Mouse (Mus musculus) MEL (cell line): ENCODE results near the gene Telo2. TPM values are rescaled to one million over a fixed set of nuclear protein-coding genes. Genes with fewer than 3 reads are reported as not detected.
A peak's percentile ranks its signal among the peaks of the same experiment; 100 is the strongest.

Experiments
- DNase-seq: peaks from one replicate; pipeline ENCODE4 v3.0.0; 2011; ENCODE audit warnings: low read depth, low spot score
- H3K27ac ChIP-seq: 2 replicates; pipeline ENCODE4 v1.5.1; 2012; ENCODE audit warnings: low read depth, mild to moderate bottlenecking, control low read depth, low read length, moderate library complexity; ENCODE audit not compliant: control insufficient read depth
- H3K27me3 ChIP-seq, 2 experiments: fragments of 150-350 bp in 1 of 2; sonication (generic) in 1 of 2; 2 replicates each; pipeline ENCODE4 v1.6.1; 2012; ENCODE audit warnings: low read length in 2 of 2, mild to moderate bottlenecking in 2 of 2, improper control_type of control experiment in 1 of 2, moderate library complexity in 1 of 2; ENCODE audit not compliant: insufficient read depth in 2 of 2, control insufficient read depth in 1 of 2
- H3K36me3 ChIP-seq, 2 experiments: 2 replicates each; pipeline ENCODE4 v1.6.1; 2012 to 2014; ENCODE audit warnings: low read length in 2 of 2, improper control_type of control experiment in 1 of 2, inconsistent platforms in 1 of 2, mild to moderate bottlenecking in 1 of 2; ENCODE audit not compliant: insufficient read depth in 2 of 2, control insufficient read depth in 1 of 2
- H3K4me1 ChIP-seq, 2 experiments: fragments of 150-350 bp in 1 of 2; sonication (generic) in 1 of 2; 2 replicates each; pipeline ENCODE4 v1.6.1; 2012; ENCODE audit warnings: low read length in 2 of 2, improper control_type of control experiment in 1 of 2, mild to moderate bottlenecking in 1 of 2; ENCODE audit not compliant: insufficient read depth in 2 of 2, control insufficient read depth in 1 of 2
- H3K4me3 ChIP-seq, 2 experiments: fragments of 150-350 bp in 1 of 2; sonication (generic) in 1 of 2; 2 replicates each; pipeline ENCODE4 v1.5.1; 2012; ENCODE audit warnings: low read depth in 2 of 2, low read length in 2 of 2, mild to moderate bottlenecking in 2 of 2, moderate library complexity in 2 of 2, control low read depth in 1 of 2, improper control_type of control experiment in 1 of 2; ENCODE audit not compliant: control insufficient read depth in 1 of 2, insufficient read depth in 1 of 2
- H3K79me2 ChIP-seq: 2 replicates; pipeline ENCODE4 v1.6.1; 2012; ENCODE audit warnings: mild to moderate bottlenecking, low read length, moderate library complexity; ENCODE audit not compliant: control insufficient read depth, poor library complexity, insufficient read depth
- H3K9ac ChIP-seq: 2 replicates; pipeline ENCODE4 v1.6.1; 2012; ENCODE audit warnings: low read depth, mild to moderate bottlenecking, control low read depth, low read length, moderate library complexity; ENCODE audit not compliant: control insufficient read depth, poor library complexity, severe bottlenecking
- H3K9me3 ChIP-seq: fragments of 150-350 bp; sonication (generic); replicated peaks from 2 replicates; pipeline ENCODE4 v1.6.1; 2012; ENCODE audit warnings: mild to moderate bottlenecking, low read length, improper control_type of control experiment, moderate library complexity; ENCODE audit not compliant: insufficient read depth
- BHLHE40 ChIP-seq: IDR thresholded peaks from 2 replicates; pipeline ENCODE4 v1.6.1; 2012; ENCODE audit warnings: low read depth, mild to moderate bottlenecking, inconsistent platforms, low read length, improper control_type of control experiment, borderline replicate concordance
- CHD1 ChIP-seq: IDR thresholded peaks from 2 replicates; pipeline ENCODE4 v1.6.1; 2012; ENCODE audit warnings: low read depth, mild to moderate bottlenecking, inconsistent platforms, low read length, improper control_type of control experiment
- CHD2 ChIP-seq: IDR thresholded peaks from 2 replicates; pipeline ENCODE4 v1.6.1; 2011; ENCODE audit warnings: low read length, improper control_type of control experiment
- CTCF ChIP-seq, 3 experiments: IDR thresholded peaks in 2 of 3; conservative IDR thresholded peaks in 1 of 3; 2 replicates each; pipeline ENCODE4 v1.5.1; 2011 to 2012; ENCODE audit warnings: low read length in 3 of 3, low read depth in 2 of 3, mild to moderate bottlenecking in 2 of 3, improper control_type of control experiment in 1 of 3, inconsistent platforms in 1 of 3, mixed read lengths in 1 of 3, moderate library complexity in 1 of 3; ENCODE audit not compliant: control insufficient read depth in 1 of 3, insufficient read depth in 1 of 3, poor library complexity in 1 of 3, severe bottlenecking in 1 of 3
- EP300 ChIP-seq, 2 experiments: IDR thresholded peaks; 2 replicates each; pipeline ENCODE4 v1.6.1; 2011; ENCODE audit warnings: improper control_type of control experiment in 2 of 2, low read length in 2 of 2, low read depth in 1 of 2, mild to moderate bottlenecking in 1 of 2
- ETS1 ChIP-seq: IDR thresholded peaks from 2 replicates; pipeline ENCODE4 v1.6.1; 2012; ENCODE audit warnings: low read depth, mild to moderate bottlenecking, inconsistent platforms, low read length, improper control_type of control experiment, moderate library complexity
- GABPA ChIP-seq: IDR thresholded peaks from 2 replicates; pipeline ENCODE4 v1.6.1; 2012; ENCODE audit warnings: low read depth, mild to moderate bottlenecking, inconsistent platforms, low read length, improper control_type of control experiment, moderate library complexity
- GATA1 ChIP-seq: IDR thresholded peaks from 2 replicates; pipeline ENCODE4 v1.6.1; 2011; ENCODE audit warnings: low read depth, low read length, improper control_type of control experiment
- JUND ChIP-seq: IDR thresholded peaks from 2 replicates; pipeline ENCODE4 v1.6.1; 2011; ENCODE audit warnings: low read depth, mild to moderate bottlenecking, improper control_type of control experiment, low read length
- MAFK ChIP-seq: IDR thresholded peaks from 2 replicates; pipeline ENCODE4 v1.6.1; 2011; ENCODE audit warnings: low read depth, mild to moderate bottlenecking, low read length, improper control_type of control experiment, borderline replicate concordance
- MAZ ChIP-seq: IDR thresholded peaks from 2 replicates; pipeline ENCODE4 v1.6.1; 2012; ENCODE audit warnings: low read depth, mild to moderate bottlenecking, inconsistent platforms, low read length, improper control_type of control experiment
- MEF2A ChIP-seq: IDR thresholded peaks from 2 replicates; pipeline ENCODE4 v1.6.1; 2014; ENCODE audit warnings: low read depth, mild to moderate bottlenecking, inconsistent platforms, low read length, improper control_type of control experiment; ENCODE audit not compliant: poor library complexity, insufficient replicate concordance, severe bottlenecking; ENCODE audit errors: extremely low read depth
- MYC ChIP-seq: IDR thresholded peaks from 2 replicates; pipeline ENCODE4 v1.6.1; 2011; ENCODE audit warnings: low read depth, mild to moderate bottlenecking, low read length, improper control_type of control experiment, moderate library complexity
- POLR2A ChIP-seq, 2 experiments: IDR thresholded peaks; 2 replicates each; pipeline ENCODE4 v1.6.1; 2011 to 2012; ENCODE audit warnings: low read length in 2 of 2, mild to moderate bottlenecking in 2 of 2, control low read depth in 1 of 2, improper control_type of control experiment in 1 of 2, low read depth in 1 of 2, moderate library complexity in 1 of 2; ENCODE audit not compliant: control insufficient read depth in 1 of 2, insufficient read depth in 1 of 2, poor library complexity in 1 of 2
- RAD21 ChIP-seq: IDR thresholded peaks from 2 replicates; pipeline ENCODE4 v1.6.1; 2011; ENCODE audit warnings: mild to moderate bottlenecking, low read depth, low read length, improper control_type of control experiment
- RCOR1 ChIP-seq: IDR thresholded peaks from 2 replicates; pipeline ENCODE4 v1.6.1; 2012; ENCODE audit warnings: low read depth, mild to moderate bottlenecking, inconsistent platforms, low read length, improper control_type of control experiment
- SMC3 ChIP-seq: IDR thresholded peaks from 2 replicates; pipeline ENCODE4 v1.6.1; 2011; ENCODE audit warnings: low read depth, low read length, improper control_type of control experiment
- USF1 ChIP-seq: IDR thresholded peaks from 2 replicates; pipeline ENCODE4 v1.6.1; 2014; ENCODE audit warnings: low read depth, mild to moderate bottlenecking, inconsistent platforms, low read length, improper control_type of control experiment, moderate library complexity
- ZC3H11A ChIP-seq: IDR thresholded peaks from 2 replicates; pipeline ENCODE4 v1.6.1; 2012; ENCODE audit warnings: low read depth, mild to moderate bottlenecking, inconsistent platforms, low read length, improper control_type of control experiment
- polyA plus RNA-seq, 2 experiments: library from polyadenylated mRNA; stranded (reverse) in 1 of 2; unstranded in 1 of 2; fragments of >175 nt in 1 of 2; fragments of >200 nt in 1 of 2; gene quantifications; 2 replicates each; pipeline versions ENCODE4 v1.2.1 to v1.2.4; 2012; ENCODE audit warnings: low replicate concordance in 2 of 2, low read depth in 1 of 2; ENCODE audit not compliant: insufficient read length in 2 of 2, insufficient read depth in 1 of 2, missing spikeins in 1 of 2
- total RNA-seq: library from RNA; depleted of rRNA; stranded (reverse); fragments of 300-350 nt; gene quantifications from 2 replicates; pipeline ENCODE4 v1.2.3, GENCODE M21; 2012

The Telo2 gene
- total and polyA plus RNA-seq, 3 experiments = 20.0 to 20.9 TPM; not detected in 1

- peak; percentile 62 to 67 (median 64) for TF ChIP-seq CTCF (IDR thresholded peaks at IDR 0.05 in 2 of 3, conservative IDR thresholded peaks at IDR 0.05 in 1 of 3; ENCODE audit: control insufficient read depth in 1 of 3, insufficient read depth in 1 of 3, low read depth in 2 of 3, low read length in 3 of 3, poor library complexity in 1 of 3, severe bottlenecking in 1 of 3)
- TF ChIP-seq CHD2 = no peak
- TF ChIP-seq POLR2A (IDR thresholded peaks at IDR 0.05; ENCODE audit: control insufficient read depth in 1 of 2, insufficient read depth in 1 of 2, low read depth in 1 of 2, low read length in 2 of 2, poor library complexity in 1 of 2) = no peak
- no peak for TF ChIP-seq ETS1
- no peak for TF ChIP-seq GABPA
- TF ChIP-seq EP300 (IDR thresholded peaks at IDR 0.05; ENCODE audit: low read depth in 1 of 2, low read length in 2 of 2) = no peak
- peak; percentile 68 for TF ChIP-seq SMC3
- peak; percentile 31 for TF ChIP-seq RAD21
- no peak for TF ChIP-seq MAZ
- TF ChIP-seq BHLHE40 = no peak
- no peak for TF ChIP-seq CHD1
- peak; percentile 37 for TF ChIP-seq ZC3H11A
- TF ChIP-seq, all 39 proteins: peak for 4
- Histone ChIP-seq H3K27me3 (peaks cover 0 to 11% of the 10 kb centered on the region in 2 experiments; a peak in 3 of 4 replicates), H3K79me2 (no peaks in the 10 kb centered on the region), H3K27ac (no peak overlapping the region), H3K4me3 (no peak overlapping the region), H3K36me3 (no peaks in the 10 kb centered on the region), H3K9ac (no peak overlapping the region), H3K4me1 (peaks cover 0 to 4% of the 10 kb centered on the region in 2 experiments; a peak in 3 of 4 replicates), H3K9me3 (no peaks in the 10 kb centered on the region)
- DNase-seq = peak; percentile 47
These were observed 8.2 kb upstream of the Telo2 start for GRCm38 (mm10) chr17:25123979-25124378.

- no peak for DNase-seq
- H3K36me3 ChIP-seq = no peaks in the 10 kb centered on the region; a peak in 1 of 4 replicates
- no peak within 1 kb of the TSS for H3K27ac ChIP-seq
- no peaks in the 10 kb centered on the region for H3K9me3 ChIP-seq
- peaks cover 0 to 11% of the 10 kb centered on the region in 2 experiments; a peak in 3 of 4 replicates for H3K27me3 ChIP-seq
- no peak for TF ChIP-seq CHD1
- no peak for TF ChIP-seq MYC
- no peak for TF ChIP-seq USF1
- no peak for TF ChIP-seq ZC3H11A
- no peak for TF ChIP-seq MEF2A
- TF ChIP-seq CHD2 = no peak
- TF ChIP-seq MAFK = no peak
- TF ChIP-seq RCOR1 = no peak
- TF ChIP-seq GABPA = no peak
- TF ChIP-seq JUND = no peak
- TF ChIP-seq GATA1 = no peak
- H3K4me3 ChIP-seq = no peak within 1 kb of the TSS
- H3K4me1 ChIP-seq = peaks cover 0 to 7% of the 10 kb centered on the region in 2 experiments; a peak in 1 of 4 replicates
- H3K9ac ChIP-seq = no peak within 1 kb of the TSS
- peaks cover 2% of the 10 kb centered on the region; the same call in 1 of the 2 replicates for H3K79me2 ChIP-seq
These were observed 4.6 kb upstream of the Telo2 start, which contains the start of gene Ptx4 for GRCm38 (mm10) chr17:25120406-25120805. Ptx4 (plus strand) TSS chr17:25120760.
